Mouse (Mus musculus) thymus, adult 18-20 months (tissue): ENCODE measurements around the gene Klk1b1.
"Not testable (repeated sequence)": the region's sequence is repeated elsewhere in the genome, so short reads cannot be mapped to it uniquely, and the experiment has no call there.

Source experiments
- DNase-seq, 2 experiments: peaks; one replicate each; pipeline ENCODE4 v3.0.0; 2022; ENCODE audit warnings: mixed read lengths in 2 of 2

Gene Klk1b1

GRCm38 (mm10) chr7:44011868-44012267 is 45.3 kb downstream of the Klk1b1 start, which contains the start of gene Klk1b26:
Gene Klk1b26 (plus strand): TSS chr7:44012168.
- not testable (repeated sequence) for DNase-seq

GRCm38 (mm10) chr7:44014666-44015065 is 48.1 kb downstream of the Klk1b1 start:
- not testable (repeated sequence) for DNase-seq

GRCm38 (mm10) chr7:44015071-44015470 is 48.5 kb downstream of the Klk1b1 start:
- DNase-seq = no peak
